Mouse (Mus musculus): ENCODE measurements around the gene Csrnp3. TPM values are rescaled to one million over a fixed set of nuclear protein-coding genes. Genes with fewer than 3 reads are reported as not detected.

Csrnp3 gene
- total RNA-seq, 2 experiments from 2014 or later: 87.5 to 89.2 TPM

- no peak for TF ChIP-seq CTCF (IDR thresholded peaks at IDR 0.05)
- DNase-seq (ENCODE audit: extremely low spot score in 1 of 2, low spot score in 2 of 2): no peak
- H3K27ac ChIP-seq: peak overlapping the region; percentile 82; the same call in 1 of the 2 replicates
- intact Hi-C loops (cut with DNase I): no loop called here
- no peak overlapping the region; the same call in 1 of the 2 replicates for H3K4me3 ChIP-seq
Measured at GRCm38 (mm10) chr2:65929286-65929685, 83.7 kb downstream of the Csrnp3 start.

- peak; percentile 42 to 64 for DNase-seq (ENCODE audit: extremely low spot score in 1 of 2, low spot score in 2 of 2)
- peak overlapping the region; percentile 57 for H3K4me3 ChIP-seq
- no peak for TF ChIP-seq CTCF (IDR thresholded peaks at IDR 0.05)
- intact Hi-C loops (cut with DNase I): loop anchor here (5.0 to 10.0 kb wide), 3 partner anchors 33 to 245 kb away; no protein-coding TSS in a partner anchor
- H3K27ac ChIP-seq: peak overlapping the region; percentile 82
Measured at GRCm38 (mm10) chr2:65929927-65930326, 84.4 kb downstream of the Csrnp3 start.

GRCm38 (mm10) chr2:65931313-65931712 is 85.7 kb downstream of the Csrnp3 start:
- intact Hi-C loops (cut with DNase I): loop anchor here (1.0 to 10.0 kb wide), 4 partner anchors 34 to 243 kb away; partner anchors contain the start of gene Csrnp3
- peak overlapping the region; percentile 57 for H3K4me3 ChIP-seq
- no peak for TF ChIP-seq CTCF (IDR thresholded peaks at IDR 0.05)
- no peak for DNase-seq (ENCODE audit: extremely low spot score in 1 of 2, low spot score in 2 of 2)
- H3K27ac ChIP-seq: peak overlapping the region; percentile 82

- Histone ChIP-seq H3K27ac (peak overlapping the region; percentile 82), H3K4me3 (peak overlapping the region; percentile 57)
- TF ChIP-seq CTCF (IDR thresholded peaks at IDR 0.05): no peak
- peak; percentile 65 to 71 for DNase-seq (ENCODE audit: extremely low spot score in 1 of 2, low spot score in 2 of 2)
- intact Hi-C loops (cut with DNase I): loop anchor here (1.0 to 10.0 kb wide), 4 partner anchors 35 to 243 kb away; partner anchors contain the start of gene Csrnp3
Measured at GRCm38 (mm10) chr2:65931841-65932311, 86.3 kb downstream of the Csrnp3 start.

- Histone ChIP-seq H3K27ac (peak overlapping the region; percentile 40; the same call in 1 of the 2 replicates), H3K4me3 (peak overlapping the region; percentile 57; the same call in 1 of the 2 replicates)
- TF ChIP-seq CTCF (IDR thresholded peaks at IDR 0.05): no peak
- no peak for DNase-seq (ENCODE audit: extremely low spot score in 1 of 2, low spot score in 2 of 2)
- intact Hi-C loops (cut with DNase I): loop anchor here (5.0 to 10.0 kb wide), 3 partner anchors 37 to 241 kb away; no protein-coding TSS in a partner anchor
Measured at GRCm38 (mm10) chr2:65934099-65934498, 88.5 kb downstream of the Csrnp3 start.

GRCm38 (mm10) chr2:65938900-65939299 is 93.3 kb downstream of the Csrnp3 start:
- TF ChIP-seq CTCF (IDR thresholded peaks at IDR 0.05): no peak
- intact Hi-C loops (cut with DNase I): loop anchor here (10.0 kb wide), 1 partner anchor 236 kb away; no protein-coding TSS in a partner anchor
- Histone ChIP-seq H3K27ac (no peak overlapping the region), H3K4me3 (no peak overlapping the region)
- DNase-seq (ENCODE audit: extremely low spot score in 1 of 2, low spot score in 2 of 2): no peak

- no peak for TF ChIP-seq CTCF (IDR thresholded peaks at IDR 0.05)
- H3K4me3 ChIP-seq: no peak overlapping the region
Measured at GRCm38 (mm10) chr2:65940351-65940750, 94.8 kb downstream of the Csrnp3 start.

GRCm38 (mm10) chr2:65942346-65942745 is 96.8 kb downstream of the Csrnp3 start:
- intact Hi-C loops (cut with DNase I): no loop called here

More at GRCm38 (mm10) chr2:65940351-65940750, 94.8 kb downstream of the Csrnp3 start:
- intact Hi-C loops (cut with DNase I): no loop called here
- H3K27ac ChIP-seq: peak overlapping the region; percentile 8; the same call in 1 of the 2 replicates
- no peak for DNase-seq (ENCODE audit: extremely low spot score in 1 of 2, low spot score in 2 of 2)

GRCm38 (mm10) chr2:65948808-65949207 is 103.2 kb downstream of the Csrnp3 start:
- no peak overlapping the region for H3K27ac ChIP-seq
- DNase-seq (ENCODE audit: extremely low spot score in 1 of 2, low spot score in 2 of 2): no peak
- no peak for TF ChIP-seq CTCF (IDR thresholded peaks at IDR 0.05)
- intact Hi-C loops (cut with DNase I): loop anchor here (5.0 kb wide), 1 partner anchor 73 kb away; no protein-coding TSS in a partner anchor
- no peak overlapping the region for H3K4me3 ChIP-seq

More at GRCm38 (mm10) chr2:65942346-65942745, 96.8 kb downstream of the Csrnp3 start:
- no peak for DNase-seq (ENCODE audit: extremely low spot score in 1 of 2, low spot score in 2 of 2)
- no peak overlapping the region for H3K27ac ChIP-seq
- no peak for TF ChIP-seq CTCF (IDR thresholded peaks at IDR 0.05)
- H3K4me3 ChIP-seq: no peak overlapping the region

- intact Hi-C loops (cut with DNase I): loop anchor here (5.0 kb wide), 1 partner anchor 107 kb away; the partner anchor contains the start of gene Csrnp3
- H3K27ac ChIP-seq: peak overlapping the region; percentile 82
Measured at GRCm38 (mm10) chr2:65953726-65954340, 108.3 kb downstream of the Csrnp3 start.

GRCm38 (mm10) chr2:65955804-65956203 is 110.2 kb downstream of the Csrnp3 start:
- TF ChIP-seq CTCF (IDR thresholded peaks at IDR 0.05): no peak
- intact Hi-C loops (cut with DNase I): no loop called here
- no peak overlapping the region for H3K4me3 ChIP-seq
- DNase-seq (ENCODE audit: extremely low spot score in 1 of 2, low spot score in 2 of 2): no peak
- H3K27ac ChIP-seq: peak overlapping the region; percentile 82; the same call in 1 of the 2 replicates

More at GRCm38 (mm10) chr2:65953726-65954340, 108.3 kb downstream of the Csrnp3 start:
- 0 out of 2 replicates have a peak overlapping the region, but pooled peaks have one; percentile 3 for H3K4me3 ChIP-seq
- no peak for TF ChIP-seq CTCF (IDR thresholded peaks at IDR 0.05)
- no peak for DNase-seq (ENCODE audit: extremely low spot score in 1 of 2, low spot score in 2 of 2)

GRCm38 (mm10) chr2:65956727-65957126 is 111.2 kb downstream of the Csrnp3 start:
- intact Hi-C loops (cut with DNase I): no loop called here
- DNase-seq (ENCODE audit: extremely low spot score in 1 of 2, low spot score in 2 of 2): no peak
- no peak for TF ChIP-seq CTCF (IDR thresholded peaks at IDR 0.05)
- H3K4me3 ChIP-seq: no peak overlapping the region
- H3K27ac ChIP-seq: 0 out of 2 replicates have a peak overlapping the region, but pooled peaks have one; percentile 15

All from left cerebral cortex, adult 2 months (tissue).